Mouse (Mus musculus): ENCODE results near the gene Dapl1. TPM values are rescaled to one million over a fixed set of nuclear protein-coding genes. Genes with fewer than 3 reads are reported as not detected.

Dapl1 gene
- 1.6 and 2.2 TPM in 2 replicates for polyA plus RNA-seq (2015; fragmentation: Nextera tagmentation; extraction: Ambion mirVana)

DNA sequence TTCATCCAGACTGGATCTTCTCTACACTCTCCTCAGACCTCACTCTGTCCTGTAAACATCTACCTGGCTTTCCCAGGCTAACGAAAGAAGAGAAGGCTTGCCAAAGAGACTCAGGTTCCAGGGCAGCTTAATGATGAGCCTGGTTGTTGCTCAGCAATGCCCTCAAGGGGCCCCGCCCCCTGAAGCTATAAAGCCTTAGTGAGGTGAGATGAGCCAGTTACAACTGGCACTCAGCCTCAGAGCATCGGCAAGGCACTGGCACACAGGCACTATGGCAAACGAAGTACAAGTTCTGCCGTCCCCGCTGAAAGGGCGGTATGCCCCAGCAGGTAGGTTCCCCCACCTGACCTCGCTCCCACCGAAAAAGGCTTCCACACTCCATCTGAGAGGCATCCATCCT lies at the start of gene Dapl1:
Gene Dapl1 (plus strand): TSS at position 216 of the 400 bp plus-strand sequence.
- ATAC-seq (replicated peaks; ENCODE audit: extremely low read depth, insufficient read depth, low FRiP score), result no peak
- H3K9me3 ChIP-seq (replicated peaks; ENCODE audit: control insufficient read depth, low read length), result no peaks in the 10 kb centered on the region
- H3K9ac ChIP-seq (ENCODE audit: low read length), result no peak within 1 kb of the TSS
- 59% methylated on average over 9 of the region's 9 CpGs for WGBS
- H3K27me3 ChIP-seq (ENCODE audit: control insufficient read depth, insufficient read depth, low read length), result no peaks in the 10 kb centered on the region
- peaks cover 10% of the 10 kb centered on the region for H3K4me1 ChIP-seq (ENCODE audit: control insufficient read depth, insufficient read depth, low read length)
- H3K27ac ChIP-seq (ENCODE audit: low read length), result no peak within 1 kb of the TSS
- H3K4me3 ChIP-seq (ENCODE audit: low read length), result no peak within 1 kb of the TSS
- H3K4me2 ChIP-seq (ENCODE audit: low read depth, low read length), result no peak within 1 kb of the TSS; the same call in 1 of the 2 replicates
- H3K36me3 ChIP-seq (ENCODE audit: control insufficient read depth, insufficient read depth), result no peaks in the 10 kb centered on the region

DNA sequence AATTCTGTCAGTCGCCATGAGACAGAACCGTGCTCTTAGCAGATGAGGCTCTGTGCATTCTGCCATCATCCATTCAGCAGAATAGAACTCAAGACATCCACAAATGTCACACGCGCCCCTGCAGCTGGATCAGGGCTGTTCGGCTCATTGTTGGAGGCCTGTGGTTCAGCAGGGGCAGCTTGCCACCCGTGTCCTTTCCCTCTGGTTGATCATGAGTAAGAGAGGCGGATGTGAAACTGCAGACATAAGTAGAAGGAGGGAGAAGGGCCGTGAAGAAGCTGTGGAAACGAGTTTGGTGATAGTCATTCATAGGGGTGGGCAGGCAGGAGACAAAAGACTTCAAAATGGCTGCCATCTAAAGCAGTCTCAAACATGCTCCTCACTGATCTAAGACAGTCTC lies 49.6 kb upstream of the Dapl1 start:
- no peaks in the 10 kb centered on the region for H3K36me3 ChIP-seq (ENCODE audit: control insufficient read depth, insufficient read depth)
- H3K27ac ChIP-seq (ENCODE audit: low read length), result no peak overlapping the region
- no peaks in the 10 kb centered on the region for H3K27me3 ChIP-seq (ENCODE audit: control insufficient read depth, insufficient read depth, low read length)
- peaks cover 15% of the 10 kb centered on the region for H3K4me1 ChIP-seq (ENCODE audit: control insufficient read depth, insufficient read depth, low read length)
- peaks cover 6% of the 10 kb centered on the region; the same call in 1 of the 2 replicates for H3K9me3 ChIP-seq (replicated peaks; ENCODE audit: control insufficient read depth, low read length)
- WGBS, result 93% methylated on average over 9 of the region's 9 CpGs
- no peak overlapping the region for H3K4me2 ChIP-seq (ENCODE audit: low read depth, low read length)
- ATAC-seq (replicated peaks; ENCODE audit: extremely low read depth, insufficient read depth, low FRiP score), result no peak
- H3K4me3 ChIP-seq (ENCODE audit: low read length), result no peak overlapping the region
- H3K9ac ChIP-seq (ENCODE audit: low read length), result no peak overlapping the region

DNA sequence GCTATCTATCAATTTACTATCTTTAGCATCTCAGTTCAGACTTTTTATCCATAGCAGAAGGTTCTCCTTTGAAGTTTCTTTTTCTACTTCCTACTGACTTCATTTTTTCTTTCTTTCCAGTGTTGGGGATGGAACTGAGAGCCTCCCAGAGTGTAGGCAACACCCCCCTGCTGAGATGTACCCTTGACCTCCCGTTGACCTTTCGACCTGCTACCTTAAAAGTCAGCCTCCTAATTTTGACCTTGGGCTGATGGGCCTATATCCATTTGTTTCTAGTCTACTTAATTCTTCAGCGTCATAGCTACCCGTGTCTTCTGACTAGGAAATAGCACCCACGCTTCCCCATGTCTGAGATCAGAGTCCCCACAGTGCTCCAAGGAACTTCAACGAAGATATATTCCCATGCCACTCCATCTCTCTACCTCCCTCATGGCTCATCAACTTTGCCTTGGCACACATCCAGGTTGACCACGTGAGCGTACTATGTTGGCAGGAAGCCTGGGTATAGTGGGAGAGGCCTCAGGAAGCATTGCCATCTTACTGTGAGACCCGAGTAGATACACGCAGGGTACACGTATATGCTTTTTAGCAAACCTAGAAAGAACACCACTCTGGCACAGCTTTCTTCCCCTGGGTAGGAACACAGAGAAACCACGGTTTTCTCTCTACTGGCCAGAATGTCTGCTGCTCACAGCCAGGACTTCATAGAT lies 46.6 kb upstream of the Dapl1 start:
- Histone ChIP-seq H3K4me1 (ENCODE audit: control insufficient read depth, insufficient read depth, low read length) (peaks cover 12% of the 10 kb centered on the region), H3K4me2 (ENCODE audit: low read depth, low read length) (peak overlapping the region; percentile 65), H3K4me3 (ENCODE audit: low read length) (peak overlapping the region; percentile 38), H3K9me3 (replicated peaks; ENCODE audit: control insufficient read depth, low read length) (peaks cover 6% of the 10 kb centered on the region; the same call in 1 of the 2 replicates), H3K9ac (ENCODE audit: low read length) (peak overlapping the region; percentile 53; the same call in 1 of the 2 replicates), H3K36me3 (ENCODE audit: control insufficient read depth, insufficient read depth) (no peaks in the 10 kb centered on the region), H3K27me3 (ENCODE audit: control insufficient read depth, insufficient read depth, low read length) (no peaks in the 10 kb centered on the region), H3K27ac (ENCODE audit: low read length) (peak overlapping the region; percentile 82)
- peak; percentile 81 for ATAC-seq (replicated peaks; ENCODE audit: extremely low read depth, insufficient read depth, low FRiP score)
- WGBS, result 37% methylated on average over 12 of the region's 12 CpGs

DNA sequence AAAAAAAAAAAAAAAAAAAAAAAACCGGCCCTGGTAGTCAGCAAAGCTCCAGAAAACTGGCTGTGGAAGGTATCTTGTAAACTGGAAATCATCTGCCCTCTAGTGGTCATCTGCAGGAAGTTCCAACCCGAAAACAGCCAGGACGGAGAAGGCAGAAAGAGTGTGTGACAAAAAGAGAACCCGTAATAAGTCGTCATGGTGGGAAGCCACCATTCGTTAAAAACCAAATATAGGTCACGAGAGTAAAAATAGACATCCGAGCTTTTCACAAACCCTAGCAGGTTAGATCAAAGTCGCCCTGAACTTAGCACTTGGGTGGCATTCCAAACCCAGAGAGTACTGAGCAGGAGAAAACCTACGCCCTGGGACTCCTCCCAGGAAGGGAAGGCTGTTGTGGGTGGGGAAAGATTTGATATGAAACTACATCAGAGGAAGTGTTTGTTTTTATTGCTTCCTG lies 45.9 kb upstream of the Dapl1 start:
- peak overlapping the region; percentile 53; the same call in 1 of the 2 replicates for H3K9ac ChIP-seq (ENCODE audit: low read length)
- H3K27ac ChIP-seq (ENCODE audit: low read length), result peak overlapping the region; percentile 82
- ATAC-seq (replicated peaks; ENCODE audit: extremely low read depth, insufficient read depth, low FRiP score), result peak; percentile 56
- peak overlapping the region; percentile 38 for H3K4me3 ChIP-seq (ENCODE audit: low read length)
- no peaks in the 10 kb centered on the region for H3K27me3 ChIP-seq (ENCODE audit: control insufficient read depth, insufficient read depth, low read length)
- peak overlapping the region; percentile 65 for H3K4me2 ChIP-seq (ENCODE audit: low read depth, low read length)
- H3K4me1 ChIP-seq (ENCODE audit: control insufficient read depth, insufficient read depth, low read length), result peaks cover 12% of the 10 kb centered on the region
- H3K36me3 ChIP-seq (ENCODE audit: control insufficient read depth, insufficient read depth), result no peaks in the 10 kb centered on the region
- peaks cover 6% of the 10 kb centered on the region; the same call in 1 of the 2 replicates for H3K9me3 ChIP-seq (replicated peaks; ENCODE audit: control insufficient read depth, low read length)
- 7% methylated on average over 10 of the region's 10 CpGs for WGBS

DNA sequence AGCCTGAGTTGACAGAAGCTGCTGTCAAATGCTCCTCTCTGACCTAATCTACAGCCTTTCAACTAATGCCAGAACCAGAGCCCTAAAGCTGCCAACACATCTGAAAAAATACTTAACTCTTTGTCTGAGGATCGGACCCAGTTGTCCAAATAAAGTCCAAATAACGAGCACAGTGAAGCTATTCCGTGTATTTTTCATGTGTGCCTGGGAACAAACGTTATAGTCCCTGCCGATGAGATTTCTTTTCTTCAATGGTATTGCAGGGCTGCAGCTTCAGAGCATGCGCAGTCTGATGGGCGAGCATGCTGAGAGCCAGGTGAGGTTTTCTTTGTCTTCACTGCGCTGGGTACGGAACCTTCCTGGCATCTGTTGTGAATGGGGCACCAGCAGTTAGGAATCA lies 44.6 kb upstream of the Dapl1 start:
- 73% methylated on average over 9 of the region's 9 CpGs for WGBS
- Histone ChIP-seq H3K4me2 (ENCODE audit: low read depth, low read length) (no peak overlapping the region), H3K9ac (ENCODE audit: low read length) (no peak overlapping the region), H3K4me1 (ENCODE audit: control insufficient read depth, insufficient read depth, low read length) (peaks cover 12% of the 10 kb centered on the region), H3K9me3 (replicated peaks; ENCODE audit: control insufficient read depth, low read length) (peaks cover 6% of the 10 kb centered on the region; the same call in 1 of the 2 replicates), H3K36me3 (ENCODE audit: control insufficient read depth, insufficient read depth) (no peaks in the 10 kb centered on the region), H3K27ac (ENCODE audit: low read length) (0 out of 2 replicates have a peak overlapping the region, but pooled peaks have one; percentile 4), H3K27me3 (ENCODE audit: control insufficient read depth, insufficient read depth, low read length) (no peaks in the 10 kb centered on the region), H3K4me3 (ENCODE audit: low read length) (no peak overlapping the region)
- no peak for ATAC-seq (replicated peaks; ENCODE audit: extremely low read depth, insufficient read depth, low FRiP score)

DNA sequence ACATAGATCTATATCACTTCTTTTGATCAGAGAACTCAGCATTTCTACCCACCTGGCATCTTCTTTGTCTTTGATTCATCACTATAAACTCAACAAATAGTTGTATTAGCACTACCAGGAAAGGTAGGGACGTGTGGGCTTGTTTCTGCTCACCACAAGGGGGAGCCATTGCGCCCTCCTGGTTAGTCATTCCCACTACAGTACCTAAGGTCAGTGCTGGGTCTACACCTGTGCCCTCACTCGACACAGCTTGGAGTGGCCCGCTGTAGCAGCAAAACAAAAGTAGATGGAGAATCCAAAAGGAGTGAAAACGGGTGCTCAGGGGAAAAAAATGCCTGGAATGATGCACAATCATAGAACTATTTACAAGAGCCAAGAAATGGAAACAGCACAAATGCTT lies 44.0 kb upstream of the Dapl1 start:
- WGBS, result 31% methylated on average over 5 of the region's 5 CpGs
- no peak overlapping the region for H3K9ac ChIP-seq (ENCODE audit: low read length)
- no peak overlapping the region for H3K27ac ChIP-seq (ENCODE audit: low read length)
- peaks cover 12% of the 10 kb centered on the region for H3K4me1 ChIP-seq (ENCODE audit: control insufficient read depth, insufficient read depth, low read length)
- no peaks in the 10 kb centered on the region for H3K27me3 ChIP-seq (ENCODE audit: control insufficient read depth, insufficient read depth, low read length)
- peaks cover 6% of the 10 kb centered on the region; the same call in 1 of the 2 replicates for H3K9me3 ChIP-seq (replicated peaks; ENCODE audit: control insufficient read depth, low read length)
- no peaks in the 10 kb centered on the region for H3K36me3 ChIP-seq (ENCODE audit: control insufficient read depth, insufficient read depth)
- H3K4me2 ChIP-seq (ENCODE audit: low read depth, low read length), result no peak overlapping the region
- ATAC-seq (replicated peaks; ENCODE audit: extremely low read depth, insufficient read depth, low FRiP score), result no peak
- H3K4me3 ChIP-seq (ENCODE audit: low read length), result no peak overlapping the region

DNA sequence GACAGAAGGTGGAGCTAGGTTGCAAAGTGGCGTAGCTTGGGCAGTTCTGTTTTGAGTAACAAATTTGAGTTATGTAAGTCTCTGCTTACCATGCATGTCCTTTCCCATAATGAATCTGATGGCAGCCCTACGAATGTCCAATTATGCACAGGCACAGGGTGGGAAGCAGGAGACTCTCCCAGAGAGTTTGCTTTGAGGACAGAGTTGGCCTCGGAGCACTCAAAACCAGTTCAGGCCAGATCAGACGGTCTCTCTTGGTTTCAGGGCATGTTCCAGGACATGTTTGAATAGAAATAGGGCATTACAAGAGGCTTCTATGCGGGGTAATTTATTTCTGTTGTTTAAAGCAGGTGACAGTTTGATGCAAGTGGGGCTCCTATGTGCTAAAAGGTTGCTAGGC lies 42.8 kb upstream of the Dapl1 start:
- 0 out of 2 replicates have a peak, but pooled peaks cover 2% of the 10 kb centered on the region for H3K9me3 ChIP-seq (replicated peaks; ENCODE audit: control insufficient read depth, low read length)
- no peak overlapping the region for H3K4me2 ChIP-seq (ENCODE audit: low read depth, low read length)
- WGBS, result 86% methylated on average over 5 of the region's 5 CpGs
- no peak for ATAC-seq (replicated peaks; ENCODE audit: extremely low read depth, insufficient read depth, low FRiP score)
- no peak overlapping the region for H3K27ac ChIP-seq (ENCODE audit: low read length)
- H3K9ac ChIP-seq (ENCODE audit: low read length), result no peak overlapping the region
- peaks cover 12% of the 10 kb centered on the region for H3K4me1 ChIP-seq (ENCODE audit: control insufficient read depth, insufficient read depth, low read length)
- H3K27me3 ChIP-seq (ENCODE audit: control insufficient read depth, insufficient read depth, low read length), result no peaks in the 10 kb centered on the region
- H3K36me3 ChIP-seq (ENCODE audit: control insufficient read depth, insufficient read depth), result no peaks in the 10 kb centered on the region
- no peak overlapping the region for H3K4me3 ChIP-seq (ENCODE audit: low read length)

DNA sequence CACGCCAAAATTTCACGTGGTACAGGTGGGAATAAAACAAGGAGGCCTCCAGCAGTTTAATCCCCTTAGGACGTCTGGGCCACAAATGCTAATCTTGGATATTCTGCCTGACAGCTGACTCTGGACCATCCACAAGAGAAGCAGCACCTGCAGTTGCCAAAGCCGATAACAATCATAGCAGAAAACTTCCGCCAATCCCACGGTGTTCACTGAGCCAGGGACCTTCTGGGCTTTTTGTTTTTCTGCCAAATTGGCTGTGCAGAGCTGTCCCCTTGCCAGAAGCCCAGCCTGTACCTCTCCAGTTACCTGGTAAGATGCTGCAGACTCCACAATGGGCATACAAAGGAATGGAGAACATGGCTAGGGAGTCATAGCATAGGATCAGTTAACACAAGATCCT lies 37.8 kb upstream of the Dapl1 start:
- Histone ChIP-seq H3K27me3 (ENCODE audit: control insufficient read depth, insufficient read depth, low read length) (no peaks in the 10 kb centered on the region), H3K27ac (ENCODE audit: low read length) (no peak overlapping the region), H3K4me1 (ENCODE audit: control insufficient read depth, insufficient read depth, low read length) (no peaks in the 10 kb centered on the region), H3K9me3 (replicated peaks; ENCODE audit: control insufficient read depth, low read length) (0 out of 2 replicates have a peak, but pooled peaks cover 2% of the 10 kb centered on the region), H3K4me2 (ENCODE audit: low read depth, low read length) (no peak overlapping the region), H3K9ac (ENCODE audit: low read length) (no peak overlapping the region), H3K4me3 (ENCODE audit: low read length) (no peak overlapping the region), H3K36me3 (ENCODE audit: control insufficient read depth, insufficient read depth) (no peaks in the 10 kb centered on the region)
- no peak for ATAC-seq (replicated peaks; ENCODE audit: extremely low read depth, insufficient read depth, low FRiP score)
- 60% methylated on average over 6 of the region's 6 CpGs for WGBS

DNA sequence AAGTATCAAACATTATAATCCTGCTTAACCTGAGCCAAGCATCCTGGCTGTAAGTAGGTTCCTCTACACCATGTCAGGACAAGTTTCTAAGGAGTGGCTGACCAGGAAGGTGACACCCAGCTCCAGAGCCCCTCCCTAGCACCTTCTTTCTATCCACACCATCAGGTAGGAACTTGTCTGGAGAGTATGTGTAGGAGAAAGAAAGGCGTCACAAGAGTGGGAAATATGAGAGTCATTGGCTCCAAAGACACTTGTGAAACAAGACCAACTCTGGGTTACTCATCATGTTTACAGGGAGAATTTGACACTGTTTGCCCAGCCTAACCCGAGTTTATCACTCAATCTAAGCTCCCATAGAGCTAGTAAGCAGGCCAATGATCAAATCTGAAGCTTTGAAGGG lies 36.7 kb upstream of the Dapl1 start:
- Histone ChIP-seq H3K9ac (ENCODE audit: low read length) (no peak overlapping the region), H3K27me3 (ENCODE audit: control insufficient read depth, insufficient read depth, low read length) (no peaks in the 10 kb centered on the region), H3K4me3 (ENCODE audit: low read length) (no peak overlapping the region), H3K4me1 (ENCODE audit: control insufficient read depth, insufficient read depth, low read length) (no peaks in the 10 kb centered on the region), H3K36me3 (ENCODE audit: control insufficient read depth, insufficient read depth) (no peaks in the 10 kb centered on the region), H3K27ac (ENCODE audit: low read length) (no peak overlapping the region), H3K9me3 (replicated peaks; ENCODE audit: control insufficient read depth, low read length) (0 out of 2 replicates have a peak, but pooled peaks cover 2% of the 10 kb centered on the region), H3K4me2 (ENCODE audit: low read depth, low read length) (no peak overlapping the region)
- WGBS, result 53% methylated on average over 2 of the region's 2 CpGs
- peak; percentile 28; the same call in 1 of the 2 replicates for ATAC-seq (replicated peaks; ENCODE audit: extremely low read depth, insufficient read depth, low FRiP score)
